Mouse (Mus musculus): ENCODE measurements around the gene Rrm1.
"Not testable (repeated sequence)": the region's sequence is repeated elsewhere in the genome, so short reads cannot be mapped to it uniquely, and the experiment has no call there.

Rrm1 gene

GRCm38 (mm10) chr7:102478425-102478824, 36.9 kb downstream of the Rrm1 start:
- DNase-seq: no peak

DNA sequence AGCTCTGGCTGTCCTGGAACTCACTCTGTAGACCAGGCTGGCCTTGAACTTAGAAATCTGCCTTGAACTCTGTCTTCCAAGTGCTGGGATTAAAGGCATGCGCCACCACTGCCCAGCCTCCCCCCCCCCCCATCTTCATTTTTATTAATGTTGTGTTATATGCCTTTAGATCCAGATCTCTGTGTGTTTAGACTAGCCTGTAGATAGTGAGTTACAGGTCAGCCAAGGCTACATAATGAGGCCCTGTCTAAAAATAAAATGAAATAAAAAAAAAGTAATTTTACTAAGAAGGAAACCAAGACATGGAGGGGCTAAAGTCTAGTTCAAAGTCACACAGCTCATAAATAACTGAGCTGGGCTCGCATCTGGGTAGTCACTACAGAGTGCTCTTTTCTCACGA, 37.4 kb downstream of the Rrm1 start:
- no peak for DNase-seq

DNA sequence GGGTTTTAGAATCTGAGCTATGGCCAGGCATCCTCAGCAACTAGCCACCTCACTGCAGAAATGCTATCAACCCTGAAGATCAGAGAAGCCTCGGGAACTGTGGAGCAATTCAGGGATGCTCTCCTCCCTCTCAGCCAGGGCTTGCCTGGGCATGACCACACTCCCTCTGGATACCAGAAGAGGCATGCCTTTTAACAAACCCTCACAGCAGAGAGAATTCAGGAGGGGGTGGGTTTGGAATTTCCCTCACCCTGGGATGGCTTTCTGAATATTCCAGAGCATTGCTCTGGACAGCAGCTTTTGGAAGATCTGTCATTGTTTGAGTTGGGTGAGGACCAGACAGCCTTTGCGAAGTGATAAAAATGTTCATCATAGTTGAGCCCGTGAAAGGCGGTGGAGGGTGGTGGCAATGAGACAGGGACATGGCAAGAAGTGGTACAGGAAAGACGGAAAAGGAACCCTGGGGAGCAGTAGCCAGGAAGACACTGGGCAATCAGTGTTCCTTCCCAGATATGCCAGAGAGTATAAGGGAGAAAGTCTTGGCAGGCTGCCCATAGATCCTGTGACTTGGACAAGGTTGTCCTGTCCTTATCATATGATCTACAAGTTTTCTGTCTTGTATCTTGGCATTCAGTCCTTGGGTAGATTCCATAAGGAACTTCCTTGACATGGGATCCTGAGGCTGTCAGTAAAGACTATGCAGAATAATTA, 38.0 kb downstream of the Rrm1 start:
- DNase-seq: peak; percentile 59 to 73

GRCm38 (mm10) chr7:102480821-102481220, 39.3 kb downstream of the Rrm1 start:
- no peak for DNase-seq

DNA sequence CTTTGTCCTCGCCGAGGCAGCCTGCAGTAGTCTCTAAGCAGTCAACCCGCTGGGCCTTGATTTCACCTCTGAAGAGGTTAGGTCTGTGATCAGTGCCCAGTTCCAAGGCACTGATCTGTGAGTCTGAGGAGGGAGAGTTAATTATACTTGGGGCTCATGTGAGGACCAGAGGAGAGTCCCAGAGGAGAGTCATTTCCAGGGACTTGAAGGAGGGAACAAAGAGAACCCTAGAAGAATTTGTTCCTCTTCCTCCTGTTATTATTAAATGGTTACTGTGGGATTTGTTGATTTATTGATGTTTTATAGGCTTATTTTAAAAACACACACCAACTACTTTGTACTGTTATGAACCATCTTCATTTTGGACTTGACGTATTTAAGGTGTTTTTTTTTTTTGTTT, 40.1 kb downstream of the Rrm1 start, which contains the start of gene Olfr543:
TSS of gene Olfr543 (minus strand) at position 101 of the 400 bp plus-strand sequence.
- no peak for DNase-seq

- DNase-seq: no peak
These were observed 42.2 kb downstream of the Rrm1 start for GRCm38 (mm10) chr7:102483665-102484064.

- not testable (repeated sequence) for DNase-seq
These were observed 43.3 kb downstream of the Rrm1 start for GRCm38 (mm10) chr7:102484766-102485165.

- DNase-seq: no peak
These were observed 44.6 kb downstream of the Rrm1 start for GRCm38 (mm10) chr7:102486105-102486504.

- no peak for DNase-seq
These were observed 46.7 kb downstream of the Rrm1 start, which contains the start of gene Olfr544 for GRCm38 (mm10) chr7:102488161-102488560. Gene Olfr544, minus strand, starts transcription at chr7:102488313.

GRCm38 (mm10) chr7:102494416-102494815, 52.9 kb downstream of the Rrm1 start:
- DNase-seq: not testable (repeated sequence)

DNA sequence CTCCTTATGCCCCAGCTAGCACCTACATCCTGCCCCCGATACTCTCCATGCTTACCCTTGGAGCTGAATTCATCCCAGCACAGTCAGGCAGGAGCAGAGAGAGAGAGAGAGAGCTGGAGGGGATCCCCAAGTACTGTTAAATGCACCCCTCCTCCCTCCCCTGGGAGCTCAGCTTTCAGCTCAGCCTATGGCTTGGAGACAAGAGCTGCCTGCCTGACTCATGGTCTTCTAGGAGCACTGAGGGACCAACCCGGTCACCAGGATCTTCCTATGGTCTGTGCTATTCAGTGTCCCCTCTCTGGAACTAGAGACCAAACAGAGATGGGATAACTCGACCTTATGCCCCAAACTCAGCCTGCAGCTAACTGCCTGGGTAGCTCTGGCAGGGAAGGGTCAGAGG, 58.0 kb downstream of the Rrm1 start, which contains the start of gene Olfr545:
TSS of gene Olfr545 (minus strand) at position 101 of the 400 bp plus-strand sequence.
- DNase-seq: no peak

DNA sequence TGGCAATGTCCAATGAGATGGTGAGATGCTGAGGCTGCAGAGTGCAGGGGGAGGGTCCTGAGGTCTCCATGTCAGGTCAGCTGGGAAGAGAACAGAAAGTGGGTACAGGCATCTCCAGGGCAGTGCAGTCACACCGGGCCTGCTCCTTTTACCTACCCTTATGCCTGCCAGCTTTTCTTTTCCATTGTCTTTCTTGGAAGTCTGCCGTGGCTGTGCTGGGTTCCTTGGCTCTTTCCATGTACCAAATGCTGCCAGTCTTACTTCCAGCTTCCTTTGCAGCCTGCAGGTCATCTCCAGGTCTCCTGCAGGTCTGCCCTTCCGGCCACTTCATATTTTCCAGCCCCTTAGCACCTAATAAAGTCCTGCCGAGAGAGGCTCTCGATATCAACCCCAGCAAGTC, 60.5 kb downstream of the Rrm1 start:
- no peak for DNase-seq

DNA sequence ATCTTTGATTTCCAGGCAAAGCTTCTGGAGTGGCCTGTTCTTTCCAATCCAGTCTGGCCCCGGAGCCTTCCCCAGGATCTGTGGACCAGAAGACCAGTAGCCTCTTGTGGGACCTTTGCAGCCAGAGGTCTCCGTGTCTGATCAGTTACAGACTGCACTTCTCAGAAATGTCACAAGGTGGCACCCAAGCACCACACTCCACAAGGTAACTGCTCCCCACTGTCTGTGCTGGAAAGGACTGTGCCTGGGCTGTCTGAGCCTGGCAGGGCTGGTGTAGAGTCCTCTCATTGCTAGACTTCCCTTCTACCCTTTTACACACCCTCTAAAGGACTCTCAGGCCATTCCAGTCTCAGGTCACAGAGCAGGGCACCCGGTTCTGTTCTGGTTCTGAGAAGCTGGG, 65.4 kb downstream of the Rrm1 start:
- DNase-seq: peak; percentile 78 to 82

DNA sequence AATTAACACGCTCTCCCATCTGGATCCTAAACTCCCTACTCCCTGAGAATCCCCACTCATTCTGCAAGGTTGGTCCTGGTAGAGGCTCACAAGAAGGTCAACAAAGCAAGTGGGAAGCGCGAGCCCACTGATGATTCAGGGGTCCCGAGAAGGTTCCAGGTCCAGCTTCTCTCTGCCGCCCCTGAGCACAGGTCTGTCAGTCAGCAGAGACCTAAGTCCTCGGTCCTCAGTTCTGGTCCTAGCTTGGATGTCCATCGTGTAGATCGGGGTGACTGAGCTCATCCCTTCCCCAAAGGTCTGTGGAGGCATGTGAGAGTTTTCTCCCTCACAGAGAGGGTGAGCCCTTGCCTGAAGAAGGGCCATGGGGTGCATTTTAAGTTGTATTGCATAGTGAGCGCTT, 66.6 kb downstream of the Rrm1 start:
- no peak for DNase-seq

DNA sequence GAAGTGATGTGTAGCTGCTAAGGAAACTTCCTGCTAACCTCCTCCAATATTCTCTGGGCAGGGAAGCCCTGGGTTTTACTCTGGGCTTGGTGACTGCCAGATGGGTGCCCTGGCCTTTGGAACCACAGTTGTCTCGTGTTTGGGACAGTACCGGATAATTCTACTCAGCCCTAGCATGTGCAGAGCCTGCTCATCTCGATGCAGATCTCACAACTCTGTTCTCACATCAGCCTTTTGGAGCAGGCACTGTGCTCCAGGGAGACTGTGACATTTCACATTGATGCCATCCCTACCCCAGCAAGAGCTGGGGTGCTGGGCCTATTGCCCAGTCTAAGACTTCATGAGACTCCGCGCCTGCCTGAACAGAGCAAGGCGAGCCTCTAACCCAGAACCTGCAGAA, 67.2 kb downstream of the Rrm1 start:
- DNase-seq: no peak

DNA sequence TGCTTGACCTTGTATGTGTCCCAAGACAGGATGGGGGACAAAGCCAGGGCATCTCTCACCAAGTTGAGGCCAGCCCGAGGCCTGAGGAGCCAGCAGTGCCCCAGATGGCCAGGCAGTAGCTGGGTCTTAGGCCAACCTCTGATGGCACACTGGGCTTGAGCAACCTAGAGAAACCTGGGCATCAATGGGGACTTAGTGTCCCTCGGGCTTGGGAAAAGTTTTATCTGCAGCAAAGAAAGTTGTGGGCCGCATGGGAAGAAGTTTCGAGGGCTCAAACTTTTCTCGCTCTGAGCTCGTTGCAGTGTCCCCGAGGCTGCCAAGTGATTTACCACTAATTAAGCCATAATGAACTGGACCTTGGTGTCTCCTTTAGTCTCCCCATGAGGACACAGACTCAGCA, 68.2 kb downstream of the Rrm1 start:
- DNase-seq: no peak

DNA sequence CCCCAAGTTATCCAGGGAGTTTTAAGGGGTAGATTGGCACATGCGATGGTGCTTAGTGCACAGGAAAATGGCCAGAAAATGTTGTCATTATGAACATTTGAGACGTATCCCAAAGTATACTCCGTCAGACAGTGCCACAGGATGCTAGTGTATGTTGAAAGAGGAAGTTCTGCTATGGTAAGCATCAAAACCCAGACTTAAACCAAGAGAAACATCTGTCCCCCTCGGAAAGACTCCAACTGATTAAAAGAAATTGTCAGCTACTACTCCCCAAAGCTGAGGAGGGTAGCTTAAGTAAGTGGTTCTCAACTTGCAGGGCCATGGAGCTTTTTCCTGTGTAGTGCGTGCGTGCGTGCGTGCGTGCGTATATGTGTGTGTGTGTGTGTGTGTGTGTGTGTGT, 70.4 kb downstream of the Rrm1 start:
- DNase-seq: no peak

DNA sequence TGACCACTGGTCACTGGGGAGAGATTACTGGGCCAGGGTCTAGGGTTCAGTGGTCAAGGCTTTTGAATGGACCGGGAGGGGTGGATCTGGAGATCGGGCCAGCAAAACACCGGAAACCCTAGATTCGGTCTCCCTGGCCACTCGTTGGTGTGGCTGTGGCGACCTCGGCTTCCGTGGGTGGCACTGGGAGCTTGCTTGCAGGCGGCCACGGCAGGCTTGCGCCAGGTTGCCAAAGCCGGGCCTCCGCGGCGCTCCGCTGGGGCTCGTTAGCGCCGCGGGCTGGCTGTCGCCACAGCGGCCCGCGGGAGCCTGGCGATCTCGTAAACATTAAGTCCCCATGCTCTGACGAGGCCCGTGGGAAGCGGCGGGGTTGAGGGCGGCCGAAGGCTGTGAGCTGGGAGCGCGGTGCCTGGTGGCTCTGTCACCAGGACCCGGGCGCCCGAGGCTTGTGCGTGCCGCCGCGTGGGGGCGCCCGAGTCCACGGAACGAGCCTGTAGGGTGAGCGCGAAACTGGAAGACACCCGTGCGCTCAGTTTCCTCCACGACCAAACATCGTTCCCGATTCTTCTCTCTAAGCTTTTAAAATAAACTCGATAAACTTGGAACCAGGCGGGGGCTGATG, 71.4 kb downstream of the Rrm1 start:
- DNase-seq: peak; percentile 93

GRCm38 (mm10) chr7:102514144-102514543, 72.6 kb downstream of the Rrm1 start:
- DNase-seq: no peak

DNA sequence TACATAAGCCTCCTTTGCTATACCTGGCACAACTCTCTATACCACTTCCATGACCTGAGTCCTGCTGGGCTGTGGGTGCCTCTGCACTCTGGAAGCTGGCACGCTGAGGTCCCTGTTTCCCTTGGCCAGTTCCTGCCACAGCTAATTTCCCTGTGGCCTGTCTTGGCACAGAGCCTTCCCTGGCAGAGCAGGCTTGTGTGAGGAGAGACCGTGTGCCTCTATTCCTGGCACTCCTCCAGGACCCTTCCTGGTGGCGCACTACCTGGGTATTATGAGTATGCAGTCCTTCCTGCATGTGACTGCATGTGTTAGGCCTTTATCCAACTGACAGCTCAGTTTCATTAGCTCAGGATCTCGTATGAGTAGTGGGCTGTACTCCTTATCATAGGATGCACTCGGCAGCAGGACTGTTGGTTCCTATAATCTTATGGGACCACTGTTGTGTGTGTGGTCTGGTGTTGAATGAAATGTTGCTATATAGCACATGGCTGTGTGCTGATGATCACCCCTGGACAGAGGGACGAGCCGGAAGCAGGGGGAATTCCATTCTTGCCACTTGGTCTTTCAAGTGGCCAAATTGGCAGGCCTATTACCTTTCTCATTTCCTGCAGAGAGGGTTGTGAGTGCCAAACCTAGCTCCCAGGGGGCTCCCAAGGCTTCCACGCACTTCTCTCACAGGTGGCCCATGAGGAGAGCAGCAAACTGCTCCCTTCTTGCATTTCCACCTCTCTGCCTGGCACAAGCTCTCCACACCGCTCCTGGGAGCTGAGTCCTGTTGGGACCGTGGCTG, 75.0 kb downstream of the Rrm1 start:
- DNase-seq: peak; percentile 11 to 19

- no peak for DNase-seq
These were observed 75.5 kb downstream of the Rrm1 start for GRCm38 (mm10) chr7:102517051-102517335.
